Mouse (Mus musculus) embryonic fibroblast, embryonic 13.5 days (primary cell): Measurements from ENCODE around the gene Serpina12.

Experiments used
- CTCF ChIP-seq: IDR thresholded peaks from 2 replicates; pipeline ENCODE4 v1.5.1; 2011; ENCODE audit warnings: mild to moderate bottlenecking, control low read depth, low read length, moderate library complexity, borderline replicate concordance; ENCODE audit not compliant: insufficient read depth
- POLR2A ChIP-seq: IDR thresholded peaks from 2 replicates; pipeline ENCODE4 v1.6.1; 2011; ENCODE audit warnings: low read depth, mild to moderate bottlenecking, control low read depth, low read length, moderate library complexity

GRCm38 (mm10) chr12:104060126-104060525, 15.9 kb upstream of the Serpina12 start:
- TF ChIP-seq CTCF, result no peak
- TF ChIP-seq POLR2A, result no peak
